Mouse (Mus musculus) left cerebral cortex, postnatal 25 days (tissue): ENCODE measurements around the gene Ifna6. TPM values are rescaled to one million over a fixed set of nuclear protein-coding genes. Genes with fewer than 3 reads are reported as not detected.

ENCODE experiments used
- DNase-seq, 2 experiments: peaks; one replicate each; pipeline ENCODE4 v3.0.0; 2022; ENCODE audit warnings: low spot score in 2 of 2, mixed read lengths in 1 of 2
- intact Hi-C: fragments of 180-260 bp; cut with DNase I; formaldehyde crosslinking; loops from one replicate; pipeline ENCODE4 v1.15.1; 2025
- total RNA-seq, 2 experiments: library from RNA; stranded (reverse); gene quantifications; 2 replicates each; pipeline ENCODE4 v1.2.3; 2021

Gene Ifna6
- total RNA-seq, 2 experiments from 2014 or later = not detected

DNA sequence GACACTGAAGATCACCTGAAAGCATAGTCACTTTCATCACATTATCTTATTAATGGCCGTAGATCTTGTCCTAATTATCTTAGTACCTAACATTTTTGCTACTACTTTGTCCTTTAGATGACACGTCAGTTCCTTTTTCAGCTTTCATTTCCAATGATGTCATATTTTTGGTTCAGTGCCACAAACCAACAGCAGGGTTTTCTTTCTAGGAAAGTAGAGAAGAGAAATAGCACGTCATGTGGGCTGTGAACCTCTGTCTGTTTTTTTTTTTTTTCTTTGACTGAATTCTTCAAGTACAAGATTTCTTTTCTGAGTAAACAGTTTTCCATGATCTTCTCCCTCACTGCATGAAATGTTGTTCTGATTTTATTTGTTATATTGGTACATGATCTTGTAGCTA, 12.8 kb downstream of the Ifna6 start:
- DNase-seq = no peak
- intact Hi-C loops = no loop called here

DNA sequence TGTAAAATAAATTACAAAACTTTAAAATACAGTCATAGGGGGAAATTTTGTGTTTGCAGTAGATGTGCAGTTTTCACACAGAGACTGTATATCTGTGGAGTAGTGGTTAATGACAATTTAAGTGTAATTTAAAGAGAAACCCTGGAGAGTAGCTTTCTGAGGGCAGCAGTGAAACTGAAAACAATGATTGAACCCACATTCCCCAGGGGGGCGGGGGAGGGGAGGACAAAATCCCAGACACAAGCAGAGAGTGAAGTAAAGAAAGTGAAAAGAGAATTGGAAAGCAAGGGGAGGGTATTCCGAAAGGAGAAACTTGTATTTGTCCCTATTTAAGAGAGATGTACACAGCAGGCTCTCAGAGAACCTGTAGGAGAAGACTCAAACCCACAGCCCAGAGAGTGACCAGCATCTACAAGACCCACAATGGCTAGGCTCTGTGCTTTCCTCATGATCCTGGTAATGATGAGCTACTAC, 14.3 kb downstream of the Ifna6 start, which contains the start of gene Ifna4:
Gene Ifna4, plus strand, starts transcription at position 424 of the 474 bp plus-strand sequence.
- no peak for DNase-seq
- intact Hi-C loops = no loop called here

DNA sequence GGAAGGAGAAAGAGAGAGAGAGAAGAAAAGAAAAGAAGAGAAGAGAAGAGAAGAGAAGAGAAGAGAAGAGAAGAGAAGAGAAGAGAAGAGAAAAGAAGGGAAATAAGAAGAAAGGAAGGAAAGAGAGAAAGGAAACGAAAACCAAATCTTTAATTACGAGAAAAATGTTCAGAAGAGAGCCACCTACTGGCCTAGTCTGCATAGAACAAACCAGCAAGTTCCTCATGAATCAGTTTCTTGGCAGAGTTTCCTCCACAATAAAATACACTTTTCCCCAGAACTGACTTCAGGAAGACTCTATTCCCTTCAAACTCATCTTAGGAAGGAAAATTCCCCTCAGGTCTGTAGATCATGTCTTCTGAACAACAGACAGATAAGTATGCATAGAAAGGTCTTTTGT, 18.1 kb downstream of the Ifna6 start:
- no peak for DNase-seq
- intact Hi-C loops = no loop called here

DNA sequence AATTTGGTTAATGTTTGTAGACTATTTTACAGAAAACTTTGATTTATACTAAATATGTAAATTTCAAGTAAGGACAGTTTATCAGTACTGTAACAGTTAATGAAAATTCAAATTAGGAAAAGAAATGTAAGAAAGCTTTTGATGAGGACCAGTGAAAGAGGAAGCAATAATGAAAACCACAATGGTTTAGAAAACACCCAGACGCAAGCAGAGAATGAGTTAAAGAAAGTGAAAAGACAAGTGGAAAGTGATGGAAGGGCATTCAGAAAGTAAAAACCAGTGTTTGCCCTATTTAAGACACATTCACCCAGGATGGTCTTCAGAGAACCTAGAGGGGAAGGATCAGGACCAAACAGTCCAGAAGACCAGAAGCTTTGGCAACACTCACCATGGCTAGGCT, 22.5 kb downstream of the Ifna6 start, which contains the start of gene Ifna1:
Gene Ifna1, plus strand, starts transcription at position 390 of the 400 bp plus-strand sequence.
- intact Hi-C loops = no loop called here
- no peak for DNase-seq

DNA sequence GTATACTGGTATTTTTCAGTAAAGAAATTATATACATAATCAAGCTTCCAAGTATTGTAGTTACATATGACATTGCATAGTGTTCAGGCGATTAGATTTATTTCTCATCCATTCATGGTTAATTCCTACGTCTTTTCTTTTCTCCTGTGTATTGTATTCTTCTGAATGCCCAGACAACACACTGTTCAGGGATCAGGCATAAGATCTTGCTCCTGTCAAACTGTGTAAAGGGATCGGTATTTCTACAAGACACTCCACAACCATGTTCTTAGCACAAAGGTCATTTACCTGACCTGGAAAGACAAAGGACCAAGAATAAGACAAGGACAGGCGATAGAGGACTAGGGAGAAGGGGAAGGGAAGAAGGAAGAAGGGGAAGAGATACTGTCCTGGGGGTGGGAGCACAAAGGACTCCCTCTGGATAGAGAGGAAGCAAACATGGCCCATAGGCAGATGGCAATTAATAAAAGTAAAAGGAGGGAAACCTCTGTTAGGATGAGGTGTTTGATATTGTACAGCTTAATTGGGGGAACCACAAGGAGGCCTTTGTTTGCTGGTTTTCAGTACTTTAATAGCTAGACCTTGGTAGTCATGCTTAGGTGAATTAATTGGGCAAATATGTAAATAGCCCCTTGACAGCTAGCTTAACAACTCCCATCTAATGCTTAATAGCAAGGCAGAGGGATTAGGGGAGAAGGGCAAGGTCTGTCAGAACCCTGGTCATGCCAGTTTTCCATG, 24.0 kb downstream of the Ifna6 start:
- intact Hi-C loops = no loop called here
- DNase-seq = no peak

DNA sequence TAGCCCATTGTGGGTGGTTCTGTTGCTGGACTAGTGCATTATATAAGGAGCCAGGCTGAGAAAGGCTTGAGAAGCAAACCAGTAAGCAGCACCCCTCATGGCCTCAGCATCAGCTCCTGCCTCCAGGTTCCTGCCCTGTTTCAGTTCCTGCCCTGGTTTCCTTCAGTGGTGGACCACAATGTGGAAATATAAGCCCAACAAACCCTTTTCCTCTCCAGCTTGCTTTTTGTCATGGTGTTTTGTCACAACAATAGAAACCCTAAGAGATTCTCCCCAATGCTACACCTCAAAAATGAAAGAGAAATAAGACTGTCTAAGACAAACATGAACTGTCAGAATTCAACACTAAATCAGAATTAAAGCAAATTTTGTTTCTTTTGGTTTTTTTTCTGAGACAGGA, 32.0 kb downstream of the Ifna6 start:
- intact Hi-C loops = no loop called here

DNA sequence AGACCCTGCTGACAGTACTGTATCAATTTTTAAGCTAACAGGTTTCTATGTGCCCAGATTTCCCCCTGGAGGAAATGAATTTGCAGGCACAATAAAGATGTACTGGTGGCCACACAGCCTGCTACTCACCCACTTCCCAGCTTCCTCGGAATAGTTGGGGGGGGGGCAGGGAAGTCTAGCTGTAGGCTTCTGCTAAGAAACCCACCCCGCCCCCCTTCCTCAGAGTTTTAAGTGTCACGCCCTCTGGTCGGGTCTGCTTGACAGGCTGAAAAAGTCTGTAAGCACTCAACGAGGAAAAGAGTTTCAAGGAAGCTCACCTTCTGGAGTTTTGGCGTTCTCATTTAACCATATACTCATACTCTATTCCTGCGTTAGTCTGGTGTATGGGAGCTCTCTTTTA, 36.1 kb downstream of the Ifna6 start:
- DNase-seq = no peak
- intact Hi-C loops = no loop called here

More for the DNA sequence above, 32.0 kb downstream of the Ifna6 start:
- no peak for DNase-seq

DNA sequence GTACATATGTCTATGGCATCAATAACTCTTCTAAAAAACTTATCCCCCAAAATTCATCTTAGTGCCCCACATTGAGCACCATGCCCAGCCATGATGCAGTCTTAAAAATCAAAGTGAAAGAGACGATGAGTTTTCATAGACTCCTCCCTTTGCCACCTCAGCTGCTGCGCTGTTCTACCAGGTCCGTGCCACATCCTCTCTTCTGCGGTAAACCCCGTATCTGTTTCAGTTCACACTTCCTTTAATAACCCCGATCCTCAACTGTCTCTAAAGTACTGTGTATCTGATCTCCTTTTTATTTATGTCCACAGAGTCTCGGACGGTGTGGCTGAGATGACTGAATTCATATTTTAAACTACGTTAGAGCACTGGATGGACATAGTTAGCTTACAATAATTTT, 37.4 kb downstream of the Ifna6 start:
- intact Hi-C loops = no loop called here
- no peak for DNase-seq

DNA sequence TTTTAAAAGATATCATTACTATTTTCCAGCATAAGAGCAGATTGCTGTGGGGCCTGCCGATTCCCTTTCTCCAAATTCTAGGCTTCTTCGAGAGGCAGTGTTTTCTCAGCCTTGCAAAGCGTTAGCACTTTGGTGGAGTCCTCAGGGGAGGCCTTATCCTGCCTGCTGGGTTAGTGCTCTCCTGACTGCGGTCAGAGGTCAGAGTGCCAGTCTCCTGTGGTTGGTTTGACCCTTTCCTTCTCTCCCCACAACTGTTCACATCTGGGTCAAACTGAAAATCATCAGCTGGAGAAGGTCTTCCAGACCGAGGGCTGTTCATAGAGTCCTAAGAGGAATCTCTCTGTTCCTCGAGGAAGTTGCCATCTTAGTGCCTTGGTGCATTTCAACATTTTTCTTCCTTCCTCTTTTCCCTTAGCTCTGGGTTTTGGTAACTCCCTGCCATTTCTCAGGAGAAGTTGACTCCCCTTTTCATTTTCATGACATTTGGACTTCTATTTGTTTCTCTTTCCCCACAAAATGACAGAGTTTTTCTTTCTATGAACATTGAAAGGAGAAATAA, 37.9 kb downstream of the Ifna6 start:
- intact Hi-C loops = no loop called here

DNA sequence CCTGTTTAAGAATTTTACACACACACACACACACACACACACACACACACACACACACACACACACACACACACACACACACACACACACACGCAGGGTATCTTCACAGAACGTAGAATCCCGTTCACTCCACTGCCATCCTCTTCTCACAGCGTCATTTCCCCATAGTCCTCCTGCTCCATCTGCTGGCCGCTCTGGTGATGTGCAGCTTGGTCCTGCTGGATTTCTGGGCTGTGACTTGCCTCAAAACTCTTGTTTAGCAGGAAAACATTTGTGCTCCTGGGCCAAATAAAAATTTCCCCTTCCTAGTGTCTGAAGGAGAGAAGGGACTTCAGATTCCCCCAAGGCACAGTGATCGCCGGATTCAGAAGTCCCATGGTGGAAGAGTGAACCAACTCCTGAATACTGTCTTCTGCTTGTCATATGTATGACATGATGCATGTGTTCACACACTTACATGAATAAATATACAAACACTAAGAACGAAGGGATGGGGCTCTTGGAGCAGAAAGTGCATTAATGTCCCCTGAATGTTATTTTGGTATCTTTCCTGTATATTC, 40.2 kb downstream of the Ifna6 start:
- DNase-seq = peak; percentile 62 to 75
- intact Hi-C loops = no loop called here

More for the DNA sequence above, 37.9 kb downstream of the Ifna6 start:
- no peak for DNase-seq

DNA sequence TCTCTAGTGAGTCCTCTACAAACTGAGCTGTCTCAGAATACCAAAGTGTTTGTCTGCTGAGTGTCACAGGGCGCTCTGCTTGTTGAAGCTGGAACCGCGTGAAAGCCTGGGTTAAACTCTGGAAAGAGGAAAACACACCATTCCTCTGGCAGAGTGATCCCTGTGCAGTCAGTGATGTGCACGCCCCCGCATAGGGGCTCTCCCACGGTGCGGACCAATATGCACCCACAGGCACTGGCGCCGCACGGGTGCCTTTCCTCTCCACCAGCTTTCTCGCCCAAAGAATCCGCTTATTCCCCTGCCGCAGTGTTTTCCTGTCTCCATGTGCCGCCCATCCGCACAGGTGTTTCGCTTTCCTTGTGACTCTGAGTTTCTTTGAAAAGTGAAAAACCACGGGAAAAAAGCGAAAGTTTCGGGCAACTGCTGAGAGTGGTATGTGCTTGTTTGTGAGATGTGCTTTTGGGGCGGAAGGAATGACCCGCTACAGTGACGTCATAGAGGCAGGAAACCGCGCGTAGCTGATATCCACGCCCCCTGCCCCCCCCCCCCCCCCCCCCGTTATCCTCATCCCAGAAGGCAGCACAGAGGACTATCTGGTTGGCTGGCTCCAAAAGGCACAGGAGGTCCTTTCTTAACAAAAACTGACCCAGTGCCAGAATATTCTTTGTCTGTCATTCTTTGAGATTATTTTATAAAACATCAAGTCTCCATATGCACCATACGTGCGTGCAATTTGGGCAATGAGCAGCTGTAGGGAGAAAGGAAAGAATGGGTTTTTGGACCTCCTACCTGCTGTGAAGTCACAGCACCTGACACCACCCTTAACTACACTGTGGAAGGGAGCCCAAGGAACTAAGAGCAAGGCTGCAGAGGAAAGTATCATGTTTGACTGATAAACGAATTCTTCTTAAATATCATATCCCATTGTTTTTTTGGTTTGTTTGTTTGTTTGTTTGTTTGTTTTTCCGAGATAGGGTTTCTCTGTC, 41.0 kb downstream of the Ifna6 start:
- intact Hi-C loops = no loop called here
- DNase-seq = peak; percentile 3 to 15

DNA sequence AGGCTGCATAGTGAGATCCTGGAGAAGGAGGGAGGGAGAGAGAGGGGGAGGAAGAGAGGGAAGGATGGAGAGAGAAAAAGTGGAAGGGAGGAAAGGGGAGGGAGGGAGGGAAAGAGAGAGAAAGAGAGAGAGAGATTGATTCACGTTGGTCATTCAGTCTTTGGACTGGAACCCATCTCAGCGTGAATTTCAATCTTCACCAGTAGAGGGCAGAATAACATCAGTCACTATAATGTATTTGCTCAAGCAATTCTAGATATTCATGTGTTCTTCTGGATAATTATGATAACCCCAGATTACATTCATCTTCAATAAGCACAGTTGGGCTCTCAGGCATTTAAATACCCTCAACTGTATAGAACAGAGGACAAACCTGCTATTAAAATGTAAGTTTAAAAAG, 45.5 kb downstream of the Ifna6 start:
- intact Hi-C loops = loop anchor here (1.0 to 10.0 kb wide), 2 partner anchors 257 to 652 kb away; no protein-coding TSS in a partner anchor
- DNase-seq = peak; percentile 18 to 46

DNA sequence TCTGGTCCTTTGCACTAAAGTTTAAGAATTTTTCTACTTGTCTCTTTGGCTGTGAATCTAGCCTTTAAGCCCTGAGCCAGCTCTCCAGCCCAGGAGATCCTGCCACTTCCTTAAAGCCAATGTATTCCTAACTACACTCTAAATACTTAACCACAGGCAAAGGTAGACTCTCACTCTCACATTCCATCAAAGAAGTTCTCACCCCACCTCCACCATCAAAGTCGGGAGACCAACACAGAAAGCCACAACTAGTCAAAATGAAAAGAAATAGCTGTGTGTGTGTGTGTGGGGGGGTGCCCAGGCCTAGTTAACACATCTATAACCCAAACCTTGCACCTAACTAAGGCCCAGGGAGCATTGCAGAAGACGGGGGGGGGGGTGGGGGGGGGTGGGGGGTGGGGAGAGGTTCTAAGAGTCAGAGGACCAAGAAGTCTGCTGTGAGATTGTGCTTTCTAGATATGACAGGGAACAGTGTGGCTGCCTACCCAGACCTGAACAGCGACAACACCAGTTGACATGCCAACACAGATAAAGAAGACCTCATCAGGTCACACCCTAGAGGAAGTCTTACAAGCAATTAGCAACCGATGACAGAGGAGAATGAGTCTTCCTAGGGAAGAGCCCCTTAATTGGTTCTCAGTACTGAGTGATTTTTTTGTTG, 48.3 kb downstream of the Ifna6 start:
- no peak for DNase-seq
- intact Hi-C loops = loop anchor here (10.0 kb wide), 1 partner anchor 649 kb away; no protein-coding TSS in a partner anchor

DNA sequence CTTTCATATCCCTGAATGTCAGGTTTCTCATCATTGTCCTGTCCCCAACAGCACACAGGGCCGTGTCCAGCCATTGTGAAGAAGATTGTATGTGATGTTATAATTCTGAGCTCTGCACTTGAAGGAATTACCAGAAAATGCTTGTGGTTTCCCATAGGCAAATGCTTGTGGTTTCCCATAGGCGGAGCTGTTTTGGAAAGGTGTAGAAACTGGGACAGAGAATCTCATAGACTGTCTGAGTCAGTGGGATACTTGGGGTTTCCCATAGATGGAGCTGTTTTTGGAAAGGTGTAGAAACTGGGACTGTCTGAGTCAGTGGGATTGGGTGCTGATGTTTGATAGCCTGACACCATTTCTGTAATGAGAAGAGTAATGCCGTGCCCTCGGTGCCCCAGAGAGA, 49.3 kb downstream of the Ifna6 start:
- intact Hi-C loops = loop anchor here (10.0 kb wide), 1 partner anchor 648 kb away; no protein-coding TSS in a partner anchor
- no peak for DNase-seq

Other genes with a start within 250 kb of the Ifna6 start
- gene Ifna9, start 235.0 kb upstream of the Ifna6 start, total RNA-seq = not detected
- not detected for gene Ifna12, start 224.0 kb upstream of the Ifna6 start, total RNA-seq
- gene C87499, start 193.0 kb upstream of the Ifna6 start, total RNA-seq = not detected
- gene Ifna13, start 183.0 kb upstream of the Ifna6 start, total RNA-seq = not detected
- gene Ifna16, start 150.5 kb upstream of the Ifna6 start, total RNA-seq = not detected
- not detected for gene Ifna2, start 143.5 kb upstream of the Ifna6 start, total RNA-seq
- gene Ifnab, start 136.1 kb upstream of the Ifna6 start, total RNA-seq = not detected
- gene Gm26566, start 105.6 kb upstream of the Ifna6 start, total RNA-seq = 1 to 10 TPM; 1.2 to 1.4 TPM
- gene Klhl9, start 105.0 kb upstream of the Ifna6 start, total RNA-seq = 100 to 1,000 TPM; 104 to 108 TPM
- gene Gm13271, start 72.5 kb upstream of the Ifna6 start, total RNA-seq = not detected
- gene Gm13283, start 67.3 kb upstream of the Ifna6 start, total RNA-seq = not detected
- gene Gm13290, start 53.6 kb upstream of the Ifna6 start, total RNA-seq = not detected
- gene Gm13289, start 50.5 kb upstream of the Ifna6 start, total RNA-seq = not detected
- not detected for gene Gm13272, start 47.6 kb upstream of the Ifna6 start, total RNA-seq
- not detected for gene Ifnz, start 45.3 kb upstream of the Ifna6 start, total RNA-seq
- gene Gm13276, start 41.7 kb upstream of the Ifna6 start, total RNA-seq = not detected
- not detected for gene Gm13277, start 38.8 kb upstream of the Ifna6 start, total RNA-seq
- gene Gm13278, start 35.9 kb upstream of the Ifna6 start, total RNA-seq = not detected
- not detected for gene Gm13275, start 32.9 kb upstream of the Ifna6 start, total RNA-seq
- gene Gm13279, start 30.0 kb upstream of the Ifna6 start, total RNA-seq = not detected
- gene Gm13285, start 27.8 kb upstream of the Ifna6 start, total RNA-seq = not detected
- gene Gm13287, start 24.2 kb upstream of the Ifna6 start, total RNA-seq = not detected
- gene Gm13288, start 21.9 kb upstream of the Ifna6 start, total RNA-seq = not detected
- gene Ifna7, start 11.2 kb upstream of the Ifna6 start, total RNA-seq = not detected
- gene Ifna11, start 7.5 kb upstream of the Ifna6 start, total RNA-seq = not detected
- not detected for gene Ifna5, start 8.1 kb downstream of the Ifna6 start, total RNA-seq
- not detected for gene Ifna4, start 14.4 kb downstream of the Ifna6 start, total RNA-seq
- gene Ifna1, start 22.7 kb downstream of the Ifna6 start, total RNA-seq = not detected
- not detected for gene Ifne, start 52.8 kb downstream of the Ifna6 start, total RNA-seq